Mouse (Mus musculus): ENCODE results near the gene Map1lc3b.

Map1lc3b gene

DNA sequence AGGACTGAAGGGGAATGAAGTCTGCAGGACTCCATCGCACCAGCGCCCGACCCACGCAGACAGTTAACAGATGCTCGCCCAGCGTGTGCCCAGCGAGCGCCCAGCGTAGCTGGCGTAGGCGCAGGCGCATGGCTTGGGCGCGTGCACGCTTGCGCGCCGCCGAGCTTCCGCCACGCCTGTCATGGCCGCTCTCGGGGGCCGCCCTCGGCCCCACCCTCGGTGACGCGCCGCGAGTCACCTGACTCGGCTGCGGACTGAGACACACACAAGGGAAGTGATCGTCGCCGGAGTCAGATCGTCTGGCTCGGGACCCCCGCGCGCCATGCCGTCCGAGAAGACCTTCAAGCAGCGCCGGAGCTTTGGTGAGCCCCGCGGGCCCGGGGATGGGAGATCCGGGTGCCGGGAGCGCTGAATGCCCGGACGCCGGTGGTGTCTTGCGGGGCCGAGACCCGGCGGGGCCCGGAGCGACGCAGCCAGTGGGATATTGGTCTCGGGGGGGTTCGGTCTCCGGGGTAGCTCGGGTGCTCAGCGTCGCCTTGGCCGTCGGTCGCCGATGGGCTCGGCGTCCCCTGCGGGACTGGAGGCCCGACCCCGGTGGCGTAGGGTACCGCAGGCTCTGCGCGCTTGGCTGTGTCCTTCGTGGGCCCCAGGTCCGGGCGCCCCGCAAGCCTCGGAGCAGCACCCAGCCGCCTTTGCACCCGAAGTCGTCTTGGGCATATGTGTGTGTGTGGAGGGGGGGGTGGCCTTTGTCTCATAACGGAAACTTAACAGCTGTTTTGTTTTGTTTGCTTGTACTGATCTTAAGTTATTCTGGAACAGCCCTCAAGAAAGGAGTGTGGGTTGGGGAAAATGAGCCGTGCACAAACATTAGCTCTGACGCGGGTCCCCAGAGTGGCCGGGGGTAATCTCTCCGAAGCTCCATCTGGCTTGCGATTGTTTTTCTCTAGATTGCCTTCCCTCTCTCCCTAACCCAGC, at the start of gene Map1lc3b:
TSS of gene Map1lc3b (plus strand) at position 159 of the 975 bp plus-strand sequence.
- in situ Hi-C loops (cut with MboI, MseI): loop anchor here (5.0 to 25.0 kb wide), 9 partner anchors 38 to 1972 kb away; partner anchors contain the start of genes Cdt1 (in 1 of the 2), Cox4i1 (in 1 of the 2), Cyba (in 1 of the 2) and Emc8 (in 1 of the 2)

DNA sequence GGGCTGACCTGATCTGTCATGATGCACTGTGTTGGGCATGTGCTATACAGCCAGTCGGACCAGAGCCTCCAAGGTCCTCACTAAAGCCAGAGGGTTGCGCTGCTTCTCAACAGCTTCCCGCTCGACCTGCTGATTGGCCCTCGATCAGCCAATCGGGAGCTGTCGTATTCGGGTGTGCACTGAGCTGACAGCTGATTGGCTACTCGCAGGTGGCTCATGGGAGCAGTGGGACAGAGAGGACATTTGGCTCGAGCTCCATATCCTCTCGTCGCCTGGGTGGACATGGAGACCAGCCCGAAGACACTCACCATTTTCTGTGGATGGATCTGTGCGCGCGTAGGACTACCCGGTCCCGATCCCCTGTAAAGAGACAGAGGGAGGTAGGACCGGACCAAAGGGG, 48.3 kb upstream of the Map1lc3b start:
- in situ Hi-C loops (cut with MboI, MseI): loop anchor here in 1 of 2 experiments (5.0 kb wide), 2 partner anchors 65 to 125 kb away; no protein-coding TSS in a partner anchor

DNA sequence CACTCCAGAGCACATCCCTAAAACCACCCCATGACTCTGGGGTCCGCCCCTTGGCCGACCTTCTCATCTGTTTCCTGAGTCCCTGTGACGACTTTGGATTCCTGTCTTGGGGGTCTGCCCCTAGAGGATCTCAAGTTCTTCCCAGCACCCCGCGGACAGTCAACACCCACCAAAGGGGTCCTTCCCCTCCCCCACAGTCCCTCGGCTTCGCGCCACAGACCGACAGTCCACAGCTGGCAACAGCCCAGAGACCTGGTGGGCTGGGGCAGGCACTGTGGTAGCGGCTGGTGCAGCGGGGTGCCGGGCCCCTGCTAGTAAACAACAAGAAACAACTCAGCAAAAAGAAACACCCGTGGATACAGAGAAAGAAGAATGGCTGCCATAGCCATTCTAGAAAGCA, 47.3 kb upstream of the Map1lc3b start:
- in situ Hi-C loops (cut with MboI, MseI): loop anchor here in 1 of 2 experiments (5.0 kb wide), 2 partner anchors 64 to 124 kb away; no protein-coding TSS in a partner anchor

DNA sequence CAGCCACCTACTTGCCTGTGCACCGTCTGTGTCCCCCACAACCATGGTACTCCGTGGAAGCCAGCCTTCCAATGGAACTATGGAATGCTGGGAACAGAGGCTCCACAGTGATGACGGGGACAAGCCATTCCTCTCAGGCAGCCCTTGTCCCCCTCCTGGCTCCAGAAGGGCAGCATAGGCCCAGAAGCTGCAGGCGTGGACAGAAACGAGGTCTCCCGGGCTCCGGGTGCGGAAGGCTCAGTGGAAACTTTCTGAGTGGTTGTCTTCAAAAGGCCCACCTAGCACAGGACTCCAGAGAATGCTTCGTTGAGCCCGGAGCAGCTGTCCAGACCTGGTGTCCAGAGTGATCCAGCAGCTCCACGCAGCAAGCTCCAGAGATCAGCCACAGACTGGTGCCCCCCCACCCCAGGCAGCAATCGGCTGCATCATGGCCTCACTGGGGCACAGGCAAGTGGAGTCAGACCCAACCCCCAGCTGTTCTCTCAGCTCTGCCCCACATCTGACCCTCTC, 45.8 kb upstream of the Map1lc3b start, which contains the start of gene 1700018B08Rik:
TSS of gene 1700018B08Rik (minus strand) at position 45 of the 510 bp plus-strand sequence.
- in situ Hi-C loops (cut with MboI, MseI): loop anchor here in 1 of 2 experiments (5.0 kb wide), 2 partner anchors 63 to 123 kb away; no protein-coding TSS in a partner anchor

DNA sequence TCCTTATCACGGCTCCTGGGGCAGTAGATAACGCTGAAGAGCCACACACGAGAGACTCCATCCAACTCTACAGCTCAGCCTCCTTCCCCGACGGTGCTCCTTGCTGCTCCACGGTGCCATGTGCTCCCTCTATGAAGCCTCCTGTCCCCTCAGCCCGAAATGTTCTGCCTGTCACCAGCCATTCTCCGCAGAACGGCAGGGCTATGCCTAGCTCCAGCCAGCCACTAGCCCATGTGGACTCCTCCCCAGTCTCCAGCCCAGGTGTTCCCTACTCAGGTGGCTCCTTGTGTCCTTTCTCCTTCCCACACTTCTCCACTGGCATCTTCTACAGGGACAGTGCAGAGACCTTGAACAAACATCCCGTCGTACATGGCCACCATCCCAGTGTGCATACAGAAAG, 45.2 kb upstream of the Map1lc3b start:
- in situ Hi-C loops (cut with MboI, MseI): loop anchor here in 1 of 2 experiments (5.0 kb wide), 2 partner anchors 62 to 122 kb away; no protein-coding TSS in a partner anchor

DNA sequence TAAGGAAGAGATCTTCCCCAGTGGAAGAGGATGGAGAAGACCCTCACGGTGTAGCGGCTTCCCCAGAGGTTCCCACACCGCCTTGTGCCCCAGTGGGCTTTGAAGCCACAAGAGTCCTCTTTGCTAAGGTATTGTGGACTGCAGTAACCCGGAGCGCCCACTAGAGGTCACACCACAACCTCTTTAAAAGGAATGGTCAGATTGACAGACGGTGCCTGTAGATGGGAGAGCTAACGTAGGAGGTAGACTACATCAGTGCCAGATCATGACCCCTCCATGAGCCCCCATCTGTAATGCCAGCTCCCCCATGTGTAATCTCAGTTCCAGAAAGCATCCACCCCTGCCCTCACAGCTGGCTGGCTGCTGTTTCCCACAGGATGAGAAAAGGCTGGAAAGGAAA, 43.0 kb upstream of the Map1lc3b start:
- in situ Hi-C loops (cut with MboI, MseI): no loop called here

DNA sequence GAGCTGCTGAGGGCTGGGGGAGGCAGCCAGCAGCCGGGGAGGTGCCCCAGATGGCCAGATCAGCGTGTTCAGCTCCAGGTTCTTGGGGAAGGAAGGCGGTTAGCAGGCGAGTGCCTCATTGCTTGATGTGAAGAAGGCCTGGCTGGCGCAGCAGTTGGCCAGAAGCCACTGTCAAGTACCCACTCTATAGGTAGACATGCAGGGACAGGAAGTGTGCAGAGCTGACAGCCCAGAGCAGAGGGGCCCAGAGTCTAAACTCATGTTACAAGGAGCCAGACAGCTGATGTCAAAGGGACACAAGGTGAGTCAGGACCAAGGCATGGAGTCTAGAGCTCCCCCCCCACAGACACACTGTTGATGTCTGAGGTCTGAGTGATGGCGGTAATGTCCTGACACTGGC, 40.1 kb upstream of the Map1lc3b start:
- in situ Hi-C loops (cut with MboI, MseI): loop anchor here in 1 of 2 experiments (5.0 kb wide), 1 partner anchor 42 kb away; the partner anchor contains the start of gene Map1lc3b

DNA sequence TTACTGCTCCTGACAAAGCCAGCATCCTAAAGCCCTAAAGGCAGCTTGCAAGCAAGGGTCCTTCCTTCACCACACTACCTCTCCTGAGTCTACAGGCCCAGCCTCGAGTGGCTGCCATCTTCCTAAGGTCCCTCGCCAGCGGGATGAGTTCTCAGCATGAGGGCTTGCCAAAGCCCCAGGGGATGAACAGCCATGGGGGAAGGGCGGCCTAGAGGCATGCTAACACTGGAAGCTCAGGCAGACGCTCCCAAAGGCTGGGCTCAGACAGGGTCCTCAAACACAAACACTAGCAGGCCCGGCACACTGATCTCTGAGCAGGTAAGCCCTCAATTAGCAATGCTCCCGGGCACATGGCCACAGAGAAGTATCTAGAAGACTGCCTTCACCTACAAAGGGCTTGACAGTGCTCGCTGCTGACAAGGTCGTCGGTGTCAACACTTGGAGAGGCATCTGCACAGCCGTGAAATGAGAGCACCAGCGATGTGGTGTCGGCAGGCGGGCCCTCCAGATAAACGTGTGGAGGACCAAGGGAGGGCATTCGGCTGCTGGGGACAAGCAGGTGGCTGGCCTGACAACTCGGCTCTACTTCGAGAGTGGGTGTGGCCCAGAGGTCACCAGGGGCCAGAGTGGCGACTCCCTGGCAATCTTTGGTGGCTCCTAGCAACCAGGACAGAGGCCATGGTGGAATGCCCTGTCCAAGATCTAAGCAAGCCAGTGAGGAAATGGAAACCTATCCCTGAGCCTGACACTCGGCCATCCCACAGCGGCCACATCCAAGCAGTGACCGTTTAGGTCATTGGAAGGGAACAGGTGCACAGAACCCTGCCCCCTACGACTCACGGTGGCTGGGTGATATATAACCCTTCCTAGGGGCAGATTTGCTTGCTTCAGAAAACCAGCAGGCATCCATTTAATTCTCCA, 38.8 kb upstream of the Map1lc3b start:
- in situ Hi-C loops (cut with MboI, MseI): loop anchor here in 1 of 2 experiments (5.0 kb wide), 1 partner anchor 41 kb away; the partner anchor contains the start of gene Map1lc3b

DNA sequence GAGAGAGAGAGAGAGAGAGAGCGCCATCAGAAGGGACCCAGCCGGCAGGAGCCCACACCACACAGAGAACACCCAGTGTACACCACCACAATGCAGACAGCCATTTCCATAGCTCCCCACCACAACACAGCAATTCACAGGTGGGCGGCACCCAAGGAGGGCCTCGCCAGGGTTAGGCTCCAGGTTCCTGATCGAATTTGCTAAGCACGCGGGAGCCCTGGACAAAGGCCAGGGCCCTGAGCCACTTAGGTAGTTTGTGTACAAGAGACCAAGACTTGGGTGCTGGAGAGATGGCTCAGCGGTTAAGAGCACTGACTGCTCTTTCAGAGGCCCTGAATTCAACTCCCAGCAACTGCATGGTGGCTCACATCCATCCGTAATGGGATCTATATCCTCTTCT, 37.7 kb upstream of the Map1lc3b start:
- in situ Hi-C loops (cut with MboI, MseI): loop anchor here in 1 of 2 experiments (5.0 kb wide), 1 partner anchor 40 kb away; the partner anchor contains the start of gene Map1lc3b

DNA sequence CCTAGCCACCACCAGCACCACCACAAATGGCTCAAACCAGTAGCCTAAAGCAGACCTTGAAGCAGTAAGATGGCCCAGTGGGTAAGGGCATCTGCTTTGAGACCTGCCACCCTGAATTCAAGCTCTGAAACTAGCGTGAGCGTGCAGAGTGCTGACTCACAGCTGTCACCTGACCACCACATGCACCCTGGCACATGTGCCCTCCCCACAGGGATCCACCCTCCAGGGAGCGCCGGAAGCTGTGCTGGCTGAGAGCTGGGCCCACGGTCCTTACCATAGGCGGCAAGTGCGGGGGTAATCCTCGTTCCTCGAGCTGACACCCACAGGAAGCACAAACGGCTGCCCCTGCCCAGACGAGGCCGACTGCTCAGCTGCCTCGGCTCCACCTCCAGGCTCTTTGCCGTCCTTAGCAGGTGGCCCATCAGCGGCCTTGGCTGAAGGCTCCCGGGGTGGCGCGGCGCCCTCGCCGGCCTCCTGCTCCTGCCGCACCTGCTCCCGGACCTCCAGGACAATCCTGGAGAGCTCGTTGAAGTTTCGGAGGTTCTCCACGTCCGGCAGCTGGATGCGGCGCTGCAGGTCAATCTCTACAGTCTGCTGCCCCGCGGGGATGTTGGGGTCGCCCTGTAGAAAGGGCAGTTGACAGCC, 36.2 kb upstream of the Map1lc3b start:
- in situ Hi-C loops (cut with MboI, MseI): loop anchor here in 1 of 2 experiments (5.0 kb wide), 1 partner anchor 38 kb away; the partner anchor contains the start of gene Map1lc3b

DNA sequence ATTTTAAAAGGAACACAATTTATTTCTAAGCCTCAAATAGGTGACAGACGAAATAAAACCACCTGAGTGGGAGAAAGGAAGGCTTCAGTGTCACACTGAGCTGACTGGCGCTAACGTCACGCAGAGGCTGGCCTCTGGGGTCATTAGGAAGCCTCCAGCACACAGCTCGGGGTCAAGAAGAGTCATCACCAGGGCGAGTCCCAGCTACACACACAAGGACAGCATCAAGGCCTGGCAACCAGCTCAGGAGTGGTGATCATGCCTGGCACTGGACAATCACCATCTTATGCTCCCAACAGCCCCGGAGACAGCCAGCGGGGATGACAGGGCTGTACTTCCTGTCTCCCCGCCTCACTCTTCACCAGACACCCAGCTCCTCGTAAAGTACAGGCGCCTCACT, 32.4 kb upstream of the Map1lc3b start:
- in situ Hi-C loops (cut with MboI, MseI): no loop called here

DNA sequence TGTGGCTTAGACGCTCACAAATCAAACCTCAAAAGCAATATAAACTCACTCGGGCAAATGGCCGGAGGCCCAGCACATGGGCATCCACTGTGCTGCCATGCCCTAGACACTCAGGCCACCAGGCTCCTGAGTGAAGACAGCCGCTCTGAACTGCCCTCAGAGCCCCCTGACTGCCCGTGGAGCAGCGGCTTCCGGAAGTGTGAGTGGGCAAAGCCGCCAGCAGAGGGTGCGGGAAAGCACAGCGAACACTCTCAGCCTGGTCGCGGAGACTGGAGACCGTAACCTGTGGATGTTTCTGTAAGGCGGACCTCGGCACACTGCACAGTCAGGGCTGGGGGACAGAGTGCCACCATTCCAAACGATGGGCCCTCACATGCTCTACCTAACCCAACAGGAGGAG, 31.6 kb upstream of the Map1lc3b start:
- in situ Hi-C loops (cut with MboI, MseI): no loop called here

DNA sequence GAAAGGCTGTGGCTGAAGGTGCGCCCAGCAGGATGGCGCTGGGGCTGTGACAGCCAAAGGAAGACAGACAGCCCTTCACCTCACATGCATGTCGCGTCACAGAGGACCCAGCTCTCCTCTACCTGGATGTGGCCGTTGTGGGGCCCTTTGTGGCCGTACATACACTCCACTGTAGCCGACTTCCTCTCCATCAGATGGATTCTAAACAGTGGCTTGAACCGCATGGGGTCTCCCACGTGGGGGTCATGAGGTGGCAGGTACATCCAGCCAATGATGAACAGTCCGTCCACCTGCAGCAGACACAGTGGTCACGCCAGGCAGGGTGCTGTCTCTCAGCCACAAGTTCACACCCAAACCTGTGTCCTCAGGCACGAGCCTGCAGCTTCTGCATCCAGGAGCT, 30.4 kb upstream of the Map1lc3b start:
- in situ Hi-C loops (cut with MboI, MseI): no loop called here

DNA sequence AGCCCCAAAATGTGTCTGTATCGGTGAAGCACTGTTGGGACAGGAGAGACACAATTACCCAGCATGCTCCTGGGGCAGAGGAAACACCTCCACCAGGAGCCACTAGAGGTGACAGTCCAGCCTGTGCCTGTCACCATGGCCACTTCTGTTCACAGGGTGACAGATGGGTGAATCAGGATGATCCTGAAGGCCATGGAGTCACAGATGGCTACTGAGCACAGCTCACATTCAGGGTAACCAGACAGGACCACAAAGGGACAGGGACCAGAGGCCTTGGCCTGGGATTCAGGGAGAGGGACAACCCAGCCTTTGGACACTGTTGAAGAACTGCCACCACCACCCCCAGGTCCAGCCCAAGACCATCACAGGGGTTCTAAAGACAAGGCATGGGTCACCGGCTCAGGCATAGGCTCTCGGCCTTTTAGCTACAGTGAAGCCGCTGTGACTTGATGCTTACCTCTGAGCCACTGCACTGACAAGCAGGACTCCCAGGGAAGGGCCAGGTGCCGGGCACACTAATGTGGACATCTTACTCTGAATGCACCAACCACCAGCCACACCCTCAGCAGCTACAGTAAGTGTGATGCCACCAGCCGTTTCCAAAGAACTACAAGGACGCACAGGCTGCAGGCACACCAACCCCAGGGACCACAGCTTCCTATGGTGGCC, 29.6 kb upstream of the Map1lc3b start:
- in situ Hi-C loops (cut with MboI, MseI): no loop called here

DNA sequence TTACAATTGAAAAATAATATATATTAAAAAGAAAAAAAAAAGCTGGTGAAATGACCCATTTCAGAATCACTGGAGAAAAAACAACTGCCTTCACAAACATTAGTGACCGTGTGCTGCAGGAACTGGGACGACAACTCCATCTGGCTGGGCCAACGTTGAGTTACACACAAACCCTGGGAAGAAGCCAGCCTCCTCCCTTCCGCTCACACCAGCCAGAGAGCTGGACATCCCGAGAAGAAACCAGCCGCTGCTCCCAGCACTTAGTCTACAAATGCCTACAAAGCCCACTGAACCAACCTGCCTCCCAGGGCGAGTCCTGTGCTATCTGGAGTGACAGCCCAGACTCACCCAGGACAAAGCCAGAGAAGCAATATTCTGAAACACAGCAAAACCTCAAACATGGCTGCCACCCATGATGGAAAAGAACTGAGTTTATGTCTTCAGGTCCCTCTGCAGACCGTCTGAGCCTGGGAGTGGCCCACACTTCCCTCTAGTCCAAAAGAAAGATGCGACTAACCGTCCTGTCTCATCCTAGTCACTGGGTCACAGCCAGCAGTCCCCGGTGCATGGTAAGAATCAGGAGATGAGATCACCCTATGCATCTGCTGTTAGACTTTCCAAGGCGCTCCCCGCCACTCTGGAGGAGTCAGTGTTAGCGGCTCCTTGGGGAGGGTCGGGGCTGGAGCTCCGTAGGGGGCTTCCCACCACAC, 28.4 kb upstream of the Map1lc3b start:
- in situ Hi-C loops (cut with MboI, MseI): no loop called here

DNA sequence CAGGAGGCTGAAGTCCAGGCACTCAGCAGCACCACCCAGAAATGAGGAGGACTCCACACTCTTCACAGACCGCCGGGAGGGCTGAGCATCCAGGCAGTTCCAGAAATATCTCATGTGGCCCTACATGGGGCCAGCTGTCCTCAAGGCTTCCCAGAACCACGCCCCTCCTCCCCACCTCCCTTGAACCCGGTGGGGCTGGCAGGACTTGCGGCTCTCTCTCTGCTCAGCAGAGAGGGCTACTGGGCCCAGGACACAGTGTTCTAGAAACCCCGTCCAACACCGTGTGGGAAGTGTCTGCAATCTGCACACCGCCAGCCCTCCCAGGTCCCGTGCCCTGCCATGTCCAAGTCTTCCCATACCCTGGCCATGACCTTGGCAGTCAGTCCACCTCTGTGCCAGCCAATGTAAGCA, 27.2 kb upstream of the Map1lc3b start:
- in situ Hi-C loops (cut with MboI, MseI): no loop called here

DNA sequence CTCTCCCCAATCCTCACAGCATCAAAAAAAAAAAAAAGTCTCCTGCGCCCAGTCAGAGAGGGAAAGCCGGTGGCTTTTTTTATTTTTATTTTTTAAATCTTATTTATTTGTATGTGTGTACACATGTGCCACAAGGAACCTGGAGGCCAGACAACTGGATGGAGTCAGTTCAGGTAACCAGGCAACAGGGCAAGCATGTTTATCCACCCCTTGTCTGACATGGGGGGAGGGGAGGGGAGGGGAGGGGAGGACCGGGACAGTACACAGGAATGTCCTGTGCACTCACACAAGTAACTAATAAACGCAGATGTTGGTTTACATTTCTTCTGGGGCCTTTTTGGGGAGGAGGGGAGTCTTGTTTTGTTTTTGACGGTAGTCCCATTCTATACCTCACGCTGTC, 26.5 kb upstream of the Map1lc3b start:
- in situ Hi-C loops (cut with MboI, MseI): no loop called here

DNA sequence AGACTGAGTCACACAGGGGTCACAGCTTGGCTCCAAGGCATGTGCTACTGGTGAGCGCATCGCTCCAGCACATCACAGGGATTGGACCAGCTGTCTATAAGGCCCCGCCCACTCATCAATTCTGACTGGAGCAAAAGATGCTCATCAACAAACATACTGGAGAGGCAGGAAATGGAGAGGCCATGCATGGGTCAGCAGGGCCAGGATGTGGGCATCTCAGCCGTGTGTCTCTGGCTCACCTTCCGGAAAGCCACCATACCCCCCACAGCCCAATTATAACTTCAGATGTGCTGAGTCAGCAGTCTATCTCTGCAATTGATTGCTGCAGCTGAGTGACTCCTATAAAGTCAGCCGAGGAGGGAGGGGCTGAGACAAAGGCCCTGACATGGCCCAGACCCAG, 21.8 kb upstream of the Map1lc3b start:
- in situ Hi-C loops (cut with MboI, MseI): no loop called here

DNA sequence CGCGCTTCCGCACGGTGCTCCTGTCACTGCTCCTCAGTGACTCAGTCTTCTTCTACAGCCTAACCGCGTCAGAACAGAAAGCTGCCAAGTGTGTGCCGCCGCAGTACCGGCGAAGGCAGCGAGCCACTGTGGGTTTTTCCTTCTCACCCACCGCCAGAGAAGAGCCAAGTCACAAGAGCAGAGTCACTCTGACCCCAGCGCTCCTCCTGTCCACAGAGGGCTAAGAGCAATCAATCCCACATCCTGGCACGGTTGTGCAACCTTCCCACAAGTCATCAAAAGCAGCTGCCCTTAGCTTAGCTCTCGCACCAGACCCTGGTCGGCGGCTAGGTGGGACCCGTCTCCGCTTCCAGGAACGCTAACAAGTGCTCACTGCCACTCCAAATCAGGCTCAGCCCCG, 19.8 kb upstream of the Map1lc3b start:
- in situ Hi-C loops (cut with MboI, MseI): no loop called here
